Mouse (Mus musculus): ENCODE results near the gene Pomt2. TPM values are rescaled to one million over a fixed set of nuclear protein-coding genes. Genes with fewer than 3 reads are reported as not detected.

The Pomt2 gene
- polyA plus RNA-seq, 1 experiment = 12.2 TPM

DNA sequence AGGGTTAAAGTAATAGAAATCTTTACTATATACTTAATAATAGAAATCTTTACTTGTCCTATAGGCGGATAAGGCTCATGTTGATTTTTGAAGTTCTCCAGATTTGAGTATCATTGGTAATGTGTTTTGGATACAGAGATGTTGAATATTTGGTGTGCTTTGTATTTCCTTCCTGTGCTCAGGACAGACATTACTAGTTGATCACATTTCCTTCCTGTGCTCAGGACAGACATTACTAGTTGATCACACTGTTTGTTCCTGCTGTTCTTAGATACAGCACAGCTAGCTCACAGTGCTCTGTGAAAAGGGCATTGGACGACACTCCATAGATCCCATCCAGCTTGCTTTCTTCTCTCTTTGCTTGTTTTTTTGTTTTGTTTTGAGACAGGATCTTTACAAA lies 71.2 kb downstream of the Pomt2 start:
- H3K27ac ChIP-seq (ENCODE audit: control insufficient read depth, insufficient read depth, low read length) = no peak overlapping the region
- 95% methylated on average over 2 of the region's 2 CpGs for WGBS
- H3K36me3 ChIP-seq (ENCODE audit: control insufficient read depth, insufficient read depth, low read length) = no peaks in the 10 kb centered on the region
- DNase-seq = no peak
- no peak for TF ChIP-seq CTCF (IDR thresholded peaks at IDR 0.05; ENCODE audit: borderline replicate concordance, control insufficient read depth, extremely low read depth, insufficient read depth, low read length, poor library complexity)
- TF ChIP-seq POLR2A (IDR thresholded peaks at IDR 0.05; ENCODE audit: control insufficient read depth, extremely low read depth, insufficient read depth, low read length, poor library complexity) = no peak
- no peaks in the 10 kb centered on the region for H3K27me3 ChIP-seq (ENCODE audit: control insufficient read depth, insufficient read depth, low read length)
- no peaks in the 10 kb centered on the region for H3K4me1 ChIP-seq (replicated peaks; ENCODE audit: control insufficient read depth, insufficient read depth, low read length)
- no peak overlapping the region for H3K4me3 ChIP-seq (ENCODE audit: control insufficient read depth, insufficient read depth, low read length)

DNA sequence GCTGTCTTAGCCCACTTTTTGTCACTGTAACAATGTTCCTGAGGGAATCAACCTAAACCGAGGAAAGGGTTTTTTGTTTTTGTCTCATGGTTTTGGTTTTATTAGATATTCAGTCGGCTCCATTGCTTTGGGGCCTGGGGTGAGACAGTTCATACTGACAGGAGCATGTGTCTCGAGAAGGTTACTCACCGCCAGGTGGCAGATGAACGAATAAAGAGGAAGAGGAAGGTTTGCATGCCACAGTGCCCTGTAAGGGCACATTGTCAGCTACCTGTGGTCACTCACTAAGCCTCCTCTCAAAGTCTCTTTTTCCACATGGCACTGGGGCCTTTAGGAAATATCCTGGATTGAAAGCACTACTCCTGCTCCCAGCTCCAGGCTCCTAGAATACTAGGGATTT lies 77.2 kb downstream of the Pomt2 start:
- H3K27ac ChIP-seq (ENCODE audit: control insufficient read depth, insufficient read depth, low read length) = no peak overlapping the region
- H3K4me1 ChIP-seq (replicated peaks; ENCODE audit: control insufficient read depth, insufficient read depth, low read length) = no peaks in the 10 kb centered on the region
- H3K4me3 ChIP-seq (ENCODE audit: control insufficient read depth, insufficient read depth, low read length) = no peak overlapping the region
- TF ChIP-seq POLR2A (IDR thresholded peaks at IDR 0.05; ENCODE audit: control insufficient read depth, extremely low read depth, insufficient read depth, low read length, poor library complexity) (no peak), CTCF (IDR thresholded peaks at IDR 0.05; ENCODE audit: borderline replicate concordance, control insufficient read depth, extremely low read depth, insufficient read depth, low read length, poor library complexity) (no peak)
- H3K36me3 ChIP-seq (ENCODE audit: control insufficient read depth, insufficient read depth, low read length) = no peaks in the 10 kb centered on the region
- DNase-seq = no peak
- H3K27me3 ChIP-seq (ENCODE audit: control insufficient read depth, insufficient read depth, low read length) = no peaks in the 10 kb centered on the region
- WGBS = 44% methylated on average over 5 of the region's 5 CpGs

DNA sequence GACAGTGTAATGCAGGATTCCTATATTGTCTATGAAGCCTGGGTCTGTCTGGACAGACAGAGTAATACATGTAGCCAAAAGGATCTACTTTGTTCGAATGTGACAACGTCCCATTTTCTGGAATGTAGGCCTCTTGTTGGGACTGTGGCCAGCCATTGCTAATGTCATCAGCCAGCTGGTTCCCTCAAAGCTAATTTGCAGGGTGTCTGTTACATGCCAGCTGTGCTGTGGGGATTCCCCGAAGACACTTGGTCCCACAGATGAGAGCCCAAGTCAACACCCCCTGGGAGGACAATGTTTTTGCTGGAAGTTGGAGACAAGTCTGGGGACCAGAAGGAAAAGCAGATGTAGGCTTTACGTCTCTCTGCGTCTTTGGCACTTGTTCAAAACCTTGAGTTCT lies 81.3 kb downstream of the Pomt2 start:
- WGBS = 90% methylated on average over 5 of the region's 5 CpGs

DNA sequence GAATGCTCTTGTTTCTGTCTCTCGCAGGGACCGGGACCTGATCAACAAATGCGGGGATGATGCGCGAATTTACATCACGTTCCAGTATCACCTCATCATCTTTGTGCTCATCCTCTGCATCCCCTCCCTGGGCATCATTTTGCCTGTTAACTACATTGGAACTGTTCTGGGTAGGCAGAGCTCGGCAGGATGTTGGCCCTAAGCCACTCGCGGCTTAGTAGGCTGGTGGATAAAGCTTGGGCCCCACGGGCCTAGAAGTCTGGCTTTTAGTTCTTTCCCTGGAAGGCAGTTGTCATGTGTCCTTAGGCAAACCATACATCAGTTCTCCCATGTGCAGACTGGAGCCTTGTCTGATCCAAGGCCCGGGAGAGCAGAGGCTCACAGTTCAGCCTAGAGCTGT lies 82.3 kb downstream of the Pomt2 start:
- H3K36me3 ChIP-seq (ENCODE audit: control insufficient read depth, insufficient read depth, low read length) = no peaks in the 10 kb centered on the region
- H3K27ac ChIP-seq (ENCODE audit: control insufficient read depth, insufficient read depth, low read length) = no peak overlapping the region
- H3K4me1 ChIP-seq (replicated peaks; ENCODE audit: control insufficient read depth, insufficient read depth, low read length) = no peaks in the 10 kb centered on the region
- H3K27me3 ChIP-seq (ENCODE audit: control insufficient read depth, insufficient read depth, low read length) = no peaks in the 10 kb centered on the region
- TF ChIP-seq POLR2A (IDR thresholded peaks at IDR 0.05; ENCODE audit: control insufficient read depth, extremely low read depth, insufficient read depth, low read length, poor library complexity) = no peak
- no peak for TF ChIP-seq CTCF (IDR thresholded peaks at IDR 0.05; ENCODE audit: borderline replicate concordance, control insufficient read depth, extremely low read depth, insufficient read depth, low read length, poor library complexity)
- no peak overlapping the region for H3K4me3 ChIP-seq (ENCODE audit: control insufficient read depth, insufficient read depth, low read length)
- DNase-seq = no peak
- WGBS = 89% methylated on average over 11 of the region's 11 CpGs

More for the DNA sequence above, 81.3 kb downstream of the Pomt2 start:
- no peak overlapping the region for H3K4me3 ChIP-seq (ENCODE audit: control insufficient read depth, insufficient read depth, low read length)
- H3K27ac ChIP-seq (ENCODE audit: control insufficient read depth, insufficient read depth, low read length) = no peak overlapping the region
- no peak for DNase-seq
- H3K27me3 ChIP-seq (ENCODE audit: control insufficient read depth, insufficient read depth, low read length) = no peaks in the 10 kb centered on the region
- no peaks in the 10 kb centered on the region for H3K4me1 ChIP-seq (replicated peaks; ENCODE audit: control insufficient read depth, insufficient read depth, low read length)
- TF ChIP-seq POLR2A (IDR thresholded peaks at IDR 0.05; ENCODE audit: control insufficient read depth, extremely low read depth, insufficient read depth, low read length, poor library complexity) (no peak), CTCF (IDR thresholded peaks at IDR 0.05; ENCODE audit: borderline replicate concordance, control insufficient read depth, extremely low read depth, insufficient read depth, low read length, poor library complexity) (no peak)
- no peaks in the 10 kb centered on the region for H3K36me3 ChIP-seq (ENCODE audit: control insufficient read depth, insufficient read depth, low read length)

DNA sequence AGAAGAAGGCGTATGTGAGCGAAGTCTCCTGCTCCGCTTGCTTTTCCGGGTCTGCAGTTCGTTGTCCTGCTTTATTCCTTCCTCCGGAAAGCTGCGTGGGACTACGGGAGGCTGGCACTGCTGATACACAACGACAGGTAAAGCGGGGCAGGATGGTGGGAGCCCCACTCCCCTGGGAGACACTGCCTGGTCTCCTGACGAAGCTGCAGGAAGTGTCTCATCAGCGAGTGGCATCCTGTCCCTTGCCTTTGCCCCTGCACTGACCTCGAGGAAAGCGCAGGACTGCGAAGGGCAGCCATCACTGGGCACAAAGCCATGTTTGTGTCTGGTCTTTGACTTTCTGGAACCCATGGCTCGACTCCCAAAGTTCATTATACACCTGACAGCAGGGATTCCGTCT lies 90.7 kb downstream of the Pomt2 start:
- Histone ChIP-seq H3K36me3 (ENCODE audit: control insufficient read depth, insufficient read depth, low read length) (no peaks in the 10 kb centered on the region), H3K27ac (ENCODE audit: control insufficient read depth, insufficient read depth, low read length) (no peak overlapping the region), H3K4me3 (ENCODE audit: control insufficient read depth, insufficient read depth, low read length) (no peak overlapping the region), H3K4me1 (replicated peaks; ENCODE audit: control insufficient read depth, insufficient read depth, low read length) (no peaks in the 10 kb centered on the region), H3K27me3 (ENCODE audit: control insufficient read depth, insufficient read depth, low read length) (no peaks in the 10 kb centered on the region)
- DNase-seq = no peak
- TF ChIP-seq POLR2A (IDR thresholded peaks at IDR 0.05; ENCODE audit: control insufficient read depth, extremely low read depth, insufficient read depth, low read length, poor library complexity) = no peak
- TF ChIP-seq CTCF (IDR thresholded peaks at IDR 0.05; ENCODE audit: borderline replicate concordance, control insufficient read depth, extremely low read depth, insufficient read depth, low read length, poor library complexity) = no peak
- 65% methylated on average over 17 of the region's 17 CpGs for WGBS

Other genes starting within 250 kb of the Pomt2 start
- 43.8 and 56.5 TPM in 2 replicates for gene Cipc, start 200.9 kb downstream of the Pomt2 start, polyA plus RNA-seq (2012; rRNA removed)
- 0.86 and 1.6 TPM in 2 replicates for gene Zdhhc22, start 157.5 kb downstream of the Pomt2 start, polyA plus RNA-seq (2012; rRNA removed)
- 0.43 and 0.58 TPM in 2 replicates for gene Tmem63c, start 126.6 kb downstream of the Pomt2 start, polyA plus RNA-seq (2012; rRNA removed)
- 0.17 and 0.55 TPM in 2 replicates for gene Ngb, start 45.4 kb downstream of the Pomt2 start, polyA plus RNA-seq (2012; rRNA removed)
- gene Gstz1, start 803 bp downstream of the Pomt2 start, polyA plus RNA-seq (2012; rRNA removed) = 39.0 and 46.9 TPM in 2 replicates
- gene Samd15, start 51.8 kb upstream of the Pomt2 start, polyA plus RNA-seq (2012; rRNA removed) = 0.23 and 0.49 TPM in 2 replicates
- 9.6 and 9.7 TPM in 2 replicates for gene Tmed8, start 52.5 kb upstream of the Pomt2 start, polyA plus RNA-seq (2012; rRNA removed)
- 0.54 and 0.86 TPM in 2 replicates for gene Noxred1, start 90.8 kb upstream of the Pomt2 start, polyA plus RNA-seq (2012; rRNA removed)
- gene Vipas39, start 118.3 kb upstream of the Pomt2 start, polyA plus RNA-seq (2012; rRNA removed) = 34.5 and 37.6 TPM in 2 replicates
- 63.8 and 64.5 TPM in 2 replicates for gene Ahsa1, start 118.5 kb upstream of the Pomt2 start, polyA plus RNA-seq (2012; rRNA removed)
- 0.05 TPM in 1 of 2 replicates, not detected in the other for gene Ism2, start 151.7 kb upstream of the Pomt2 start, polyA plus RNA-seq (2012; rRNA removed)
- 9.2 and 10.2 TPM in 2 replicates for gene Sptlc2, start 240.4 kb upstream of the Pomt2 start, polyA plus RNA-seq (2012; rRNA removed)